Mouse (Mus musculus) neural tube, embryonic 13.5 days (tissue): Measurements from ENCODE around the gene Ifi27l2b. TPM values are rescaled to one million over a fixed set of nuclear protein-coding genes. Genes with fewer than 3 reads are reported as not detected.
"Not testable (repeated sequence)": the region's sequence is repeated elsewhere in the genome, so short reads cannot be mapped to it uniquely, and the experiment has no call there.

ENCODE experiments used
- ATAC-seq: fragments of 200-750 bp; cut with Nextera tagmentation; 2 replicates; pipeline ENCODE4 v1.8.0; 2017; ENCODE audit warnings: low read depth, mild to moderate bottlenecking, moderate TSS enrichment, moderate library complexity
- H3K27ac ChIP-seq: fragments of 300-500 bp; sonication (generic); replicated peaks from 2 replicates; pipeline ENCODE4 v1.5.1; 2015; ENCODE audit warnings: moderate library complexity, mild to moderate bottlenecking, inconsistent platforms
- H3K27me3 ChIP-seq: fragments of 300-500 bp; sonication (generic); 2 replicates; pipeline ENCODE4 v1.6.1; 2015; ENCODE audit warnings: mild to moderate bottlenecking, inconsistent platforms
- H3K36me3 ChIP-seq: fragments of 300-500 bp; sonication (generic); 2 replicates; pipeline ENCODE4 v1.6.1; 2015; ENCODE audit warnings: mild to moderate bottlenecking, inconsistent platforms
- H3K4me1 ChIP-seq: fragments of 300-500 bp; sonication (generic); replicated peaks from 2 replicates; pipeline ENCODE4 v1.6.1; 2015; ENCODE audit warnings: inconsistent platforms
- H3K4me2 ChIP-seq: fragments of 300-500 bp; sonication (generic); 2 replicates; pipeline ENCODE4 v1.6.1; 2015; ENCODE audit warnings: inconsistent platforms, mild to moderate bottlenecking, moderate library complexity
- H3K4me3 ChIP-seq: fragments of 300-500 bp; sonication (generic); 2 replicates; pipeline ENCODE4 v1.5.1; 2015; ENCODE audit warnings: mild to moderate bottlenecking, inconsistent platforms
- H3K9ac ChIP-seq: fragments of 300-500 bp; sonication (generic); 2 replicates; pipeline ENCODE4 v1.6.1; 2015; ENCODE audit warnings: moderate library complexity, mild to moderate bottlenecking, inconsistent platforms
- H3K9me3 ChIP-seq: fragments of 300-500 bp; sonication (generic); 2 replicates; pipeline ENCODE4 v1.6.1; 2016; ENCODE audit warnings: inconsistent platforms
- WGBS: fragments of 180-500 bp; shearing (Covaris S2); methylation state at CpG from one replicate; pipeline ENCODE4 v1.1.7; 2015; 5-methylcytosine and 5-hydroxymethylcytosine counted together
- polyA plus RNA-seq: library from polyadenylated mRNA; unstranded; fragments of >200 nt; fragmentation: Nextera tagmentation; extraction: Ambion mirVana; gene quantifications from 2 replicates; pipeline ENCODE4 v1.2.1, GENCODE M21; 2015

Gene Ifi27l2b
- polyA plus RNA-seq, 1 experiment from 2014 or later = not detected

DNA sequence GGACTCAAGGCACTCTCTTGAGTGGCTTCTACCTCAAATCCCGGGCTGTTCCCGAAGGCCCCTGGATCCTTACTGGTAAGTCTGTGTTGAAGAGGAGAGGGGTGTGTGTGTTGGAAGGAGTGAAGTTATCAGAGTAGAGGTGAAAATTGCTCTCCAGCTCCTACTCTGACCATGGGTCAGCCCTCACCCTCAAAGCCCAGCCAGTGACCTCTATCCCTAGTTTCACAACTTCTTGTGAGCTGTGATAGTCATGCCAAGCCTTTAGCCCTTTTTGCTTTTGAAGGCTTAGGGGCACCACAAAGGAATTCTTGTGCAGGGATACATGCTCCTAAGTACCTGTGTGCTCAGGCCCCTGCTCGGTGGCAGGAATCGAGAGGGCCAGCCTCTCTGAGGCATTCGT is 24.6 kb upstream of the Ifi27l2b start:
- ATAC-seq = no peak

DNA sequence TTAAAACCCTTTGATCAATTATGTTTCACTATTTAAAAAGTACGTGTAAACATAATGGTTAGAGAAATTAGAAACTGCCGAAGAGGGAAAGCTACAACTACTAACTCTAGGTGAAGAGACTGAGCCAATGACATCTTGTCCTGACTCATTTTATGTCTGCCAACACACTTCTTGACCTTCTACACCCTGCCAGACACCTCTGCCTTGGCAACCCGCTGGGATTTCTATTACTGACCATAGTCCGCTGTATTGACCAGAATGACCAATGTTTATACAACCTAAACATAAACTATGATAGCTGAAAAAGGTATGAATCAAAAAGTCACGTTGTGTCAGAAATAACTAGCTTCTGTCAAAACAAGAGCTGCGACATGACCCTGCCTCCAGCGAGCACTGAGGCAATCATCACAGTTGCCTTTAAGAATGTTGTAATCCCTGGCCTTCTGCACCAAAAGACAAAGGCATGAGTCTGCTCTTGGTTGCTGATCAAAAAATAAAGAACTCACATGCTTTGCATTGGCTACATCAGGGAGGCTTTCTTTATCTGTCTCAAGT is 20.5 kb upstream of the Ifi27l2b start:
- no peaks in the 10 kb centered on the region for H3K27me3 ChIP-seq
- H3K4me3 ChIP-seq = no peak overlapping the region
- H3K4me1 ChIP-seq = no peaks in the 10 kb centered on the region
- no peaks in the 10 kb centered on the region for H3K36me3 ChIP-seq
- H3K9ac ChIP-seq = no peak overlapping the region
- no peaks in the 10 kb centered on the region for H3K9me3 ChIP-seq
- H3K27ac ChIP-seq = no peak overlapping the region
- WGBS = 82% methylated on average over 7 of the region's 7 CpGs
- ATAC-seq = no peak
- no peak overlapping the region for H3K4me2 ChIP-seq

More for the DNA sequence above, 24.6 kb upstream of the Ifi27l2b start:
- no peak overlapping the region for H3K9ac ChIP-seq
- 84% methylated on average over 5 of the region's 5 CpGs for WGBS
- no peaks in the 10 kb centered on the region for H3K27me3 ChIP-seq
- H3K4me2 ChIP-seq = no peak overlapping the region
- H3K4me3 ChIP-seq = no peak overlapping the region
- H3K9me3 ChIP-seq = no peaks in the 10 kb centered on the region
- no peak overlapping the region for H3K27ac ChIP-seq
- H3K36me3 ChIP-seq = no peaks in the 10 kb centered on the region
- H3K4me1 ChIP-seq = no peaks in the 10 kb centered on the region

DNA sequence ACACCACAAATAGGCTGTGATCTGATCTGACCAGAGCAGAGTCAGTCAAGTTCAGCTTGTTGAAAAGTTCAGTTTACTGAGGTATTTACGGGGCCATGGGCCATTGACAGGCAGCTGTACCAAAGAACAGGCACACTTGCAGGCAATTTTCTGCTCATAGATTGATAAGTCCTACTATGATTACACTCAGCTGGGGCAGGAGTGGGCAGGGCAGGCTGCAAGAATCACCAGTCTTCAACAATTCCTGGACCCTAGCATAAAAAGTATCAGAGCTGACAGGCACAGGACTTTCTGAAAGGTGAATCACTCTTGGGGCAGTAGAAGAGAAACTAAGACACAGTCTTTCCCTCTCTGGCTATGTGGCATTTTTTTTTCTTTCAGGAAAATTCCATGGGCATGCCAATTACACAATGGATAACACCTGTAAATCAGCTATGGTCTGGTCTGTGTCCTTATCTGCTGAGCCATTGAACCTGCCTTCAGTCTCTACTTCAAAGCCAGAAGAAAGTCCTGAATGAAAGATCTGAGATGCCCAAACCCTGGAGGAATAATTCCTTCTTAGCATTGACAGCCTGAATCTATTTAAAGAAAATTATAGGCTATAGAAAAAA is 19.9 kb upstream of the Ifi27l2b start:
- H3K4me3 ChIP-seq = no peak overlapping the region
- H3K4me2 ChIP-seq = no peak overlapping the region
- no peaks in the 10 kb centered on the region for H3K27me3 ChIP-seq
- no peak overlapping the region for H3K9ac ChIP-seq
- H3K4me1 ChIP-seq = no peaks in the 10 kb centered on the region
- H3K27ac ChIP-seq = no peak overlapping the region
- no peaks in the 10 kb centered on the region for H3K9me3 ChIP-seq
- ATAC-seq = no peak
- 89% methylated on average over 1 of the region's 1 CpGs for WGBS
- no peaks in the 10 kb centered on the region for H3K36me3 ChIP-seq

DNA sequence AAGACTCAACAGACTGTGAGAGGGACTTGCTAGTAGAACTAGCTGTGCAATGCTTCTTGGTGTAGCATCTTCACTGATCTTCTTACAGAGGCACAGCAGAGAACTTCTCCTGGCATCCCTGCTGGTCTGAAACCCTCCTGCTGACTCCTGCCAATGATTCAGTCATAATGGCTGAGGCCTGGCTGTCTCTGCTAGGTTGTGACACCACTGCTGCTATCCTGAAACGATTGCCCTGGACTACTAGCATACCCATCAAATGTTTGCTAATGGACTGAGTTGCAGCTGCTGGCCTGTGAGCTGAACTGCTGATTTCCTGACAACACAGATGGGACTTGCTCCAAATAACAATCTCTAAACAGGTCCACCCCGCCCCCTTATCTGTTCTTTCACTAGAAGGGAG is 17.5 kb upstream of the Ifi27l2b start:
- no peaks in the 10 kb centered on the region for H3K27me3 ChIP-seq
- H3K4me3 ChIP-seq = no peak overlapping the region
- H3K27ac ChIP-seq = no peak overlapping the region
- 60% methylated on average over 2 of the region's 2 CpGs for WGBS
- H3K9me3 ChIP-seq = no peaks in the 10 kb centered on the region
- no peak overlapping the region for H3K4me2 ChIP-seq
- no peaks in the 10 kb centered on the region for H3K4me1 ChIP-seq
- ATAC-seq = no peak
- no peaks in the 10 kb centered on the region for H3K36me3 ChIP-seq
- H3K9ac ChIP-seq = no peak overlapping the region

DNA sequence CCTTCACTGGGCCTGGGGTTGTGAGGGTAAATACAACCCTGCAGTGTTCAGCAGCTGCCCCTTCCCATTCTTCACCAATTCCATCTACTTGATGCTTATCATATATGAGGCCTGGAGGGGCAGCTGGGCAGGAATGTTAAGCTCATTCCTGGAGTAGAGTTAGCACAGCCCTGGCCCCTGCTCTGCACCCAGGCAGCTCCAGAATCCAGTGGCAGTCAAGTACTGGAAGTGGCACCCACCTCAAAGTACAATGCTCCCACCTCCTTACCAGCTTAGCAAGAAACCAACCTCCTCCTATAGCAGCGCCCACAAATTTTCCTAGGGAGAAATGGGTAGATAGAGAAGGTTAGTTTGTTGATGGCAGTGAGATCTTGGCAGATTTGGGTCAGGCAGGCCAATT is 296 bp downstream of the Ifi27l2b start:
- WGBS = no CpG with 5 or more reads among the region's 1 CpGs
- not testable (repeated sequence) for H3K4me3 ChIP-seq, H3K4me1 ChIP-seq, H3K27me3 ChIP-seq, H3K36me3 ChIP-seq, H3K9me3 ChIP-seq, H3K4me2 ChIP-seq, H3K9ac ChIP-seq, H3K27ac ChIP-seq, ATAC-seq

DNA sequence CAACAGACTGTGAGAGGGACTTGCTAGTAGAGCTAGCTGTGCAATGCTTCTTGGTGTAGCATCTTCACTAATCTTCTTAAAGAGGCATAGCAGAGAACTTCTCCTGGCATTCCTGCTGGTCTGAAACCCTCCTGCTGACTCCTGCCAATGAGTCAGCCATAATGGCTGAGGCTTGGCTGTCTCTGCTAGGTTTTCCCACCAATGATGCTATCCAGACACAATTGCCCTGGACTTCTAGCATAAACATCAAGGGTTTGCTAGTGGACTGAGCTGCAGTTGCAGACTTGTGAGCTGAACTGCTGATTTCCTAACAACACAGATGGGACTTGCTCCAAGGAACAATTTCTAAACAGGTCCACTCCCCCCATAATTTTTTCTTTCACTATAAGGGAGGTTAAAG is 3.7 kb downstream of the Ifi27l2b start:
- Histone ChIP-seq H3K27ac (no peak overlapping the region), H3K27me3 (no peaks in the 10 kb centered on the region), H3K4me1 (no peaks in the 10 kb centered on the region), H3K4me3 (no peak overlapping the region), H3K9ac (no peak overlapping the region), H3K36me3 (no peaks in the 10 kb centered on the region), H3K9me3 (no peaks in the 10 kb centered on the region), H3K4me2 (no peak overlapping the region)
- no peak for ATAC-seq

DNA sequence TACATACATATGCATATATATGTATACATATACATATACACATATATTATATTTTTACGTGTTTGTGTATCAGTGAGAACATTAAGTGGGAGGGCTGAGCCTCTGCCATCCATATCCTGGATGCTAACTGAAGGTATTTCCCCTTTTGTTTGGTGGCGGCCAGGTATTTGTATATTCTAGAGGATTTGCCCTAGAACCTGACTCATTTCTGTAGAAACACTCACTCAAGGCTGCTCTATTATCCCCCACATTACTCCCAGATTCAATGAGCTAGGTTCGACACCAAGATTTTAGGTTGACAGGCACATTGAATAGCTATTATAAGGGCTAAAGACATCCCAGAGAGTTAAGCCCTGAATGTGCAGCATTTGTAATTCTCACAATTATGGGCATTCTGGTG is 12.0 kb downstream of the Ifi27l2b start:
- Histone ChIP-seq H3K4me1 (no peaks in the 10 kb centered on the region), H3K36me3 (no peaks in the 10 kb centered on the region), H3K4me3 (no peak overlapping the region), H3K27me3 (no peaks in the 10 kb centered on the region), H3K9me3 (no peaks in the 10 kb centered on the region), H3K27ac (no peak overlapping the region), H3K9ac (no peak overlapping the region), H3K4me2 (no peak overlapping the region)
- 79% methylated on average over 3 of the region's 3 CpGs for WGBS
- ATAC-seq = no peak

DNA sequence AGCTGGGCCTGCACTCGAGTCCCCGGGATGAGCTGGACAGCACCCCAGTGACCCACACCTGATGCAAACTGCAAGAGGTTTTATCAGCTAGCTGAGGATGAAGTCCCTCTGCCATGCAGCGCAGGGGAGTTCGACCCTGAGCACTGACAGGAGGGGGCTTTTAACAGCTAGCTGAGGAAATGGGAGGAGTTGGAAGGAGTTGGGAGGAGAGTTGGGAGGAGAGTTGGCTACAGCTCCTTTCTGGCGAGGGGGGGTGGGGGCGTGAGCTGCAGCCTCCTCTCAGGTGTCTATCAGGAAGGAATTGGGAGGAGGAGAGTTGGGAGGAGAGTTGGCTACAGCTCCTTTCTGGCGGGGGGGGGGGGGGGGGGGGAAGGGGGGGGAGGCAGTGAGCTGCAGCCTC is 12.8 kb downstream of the Ifi27l2b start:
- H3K36me3 ChIP-seq, H3K4me3 ChIP-seq, H3K4me2 ChIP-seq, H3K9me3 ChIP-seq, ATAC-seq, H3K9ac ChIP-seq, H3K27me3 ChIP-seq, H3K27ac ChIP-seq, H3K4me1 ChIP-seq: not testable (repeated sequence)
- 52% methylated on average over 6 of the region's 7 CpGs for WGBS

DNA sequence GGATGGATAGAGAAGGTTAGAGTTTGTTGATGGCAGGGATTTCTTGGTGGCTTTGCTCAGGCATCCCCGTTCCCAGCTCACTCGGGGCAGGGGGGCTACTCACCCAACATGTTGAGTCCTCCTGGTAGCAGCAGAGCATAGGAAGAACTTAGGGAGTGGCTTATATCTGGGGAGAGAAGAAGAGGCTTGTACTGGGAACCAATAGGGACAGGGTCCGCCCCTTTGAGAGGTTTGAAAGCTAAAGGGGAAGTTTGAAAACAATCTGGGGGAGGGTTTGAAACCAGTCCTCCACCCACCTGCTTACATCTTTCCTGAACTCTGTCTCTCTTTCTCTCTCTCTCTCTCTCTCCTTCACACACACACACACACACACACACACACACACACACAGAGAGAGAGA is 13.5 kb downstream of the Ifi27l2b start, which contains the start of gene Ifi27l2a:
Gene Ifi27l2a, minus strand, starts transcription at position 157 of the 400 bp plus-strand sequence.
- no peaks in the 10 kb centered on the region for H3K9me3 ChIP-seq
- no peak within 1 kb of the TSS for H3K4me2 ChIP-seq
- no peak within 1 kb of the TSS for H3K4me3 ChIP-seq
- ATAC-seq = no peak
- WGBS = 59% methylated on average over 3 of the region's 3 CpGs
- no peak within 1 kb of the TSS for H3K27ac ChIP-seq
- no peaks in the 10 kb centered on the region for H3K36me3 ChIP-seq
- no peaks in the 10 kb centered on the region for H3K4me1 ChIP-seq
- no peaks in the 10 kb centered on the region for H3K27me3 ChIP-seq
- H3K9ac ChIP-seq = no peak within 1 kb of the TSS

DNA sequence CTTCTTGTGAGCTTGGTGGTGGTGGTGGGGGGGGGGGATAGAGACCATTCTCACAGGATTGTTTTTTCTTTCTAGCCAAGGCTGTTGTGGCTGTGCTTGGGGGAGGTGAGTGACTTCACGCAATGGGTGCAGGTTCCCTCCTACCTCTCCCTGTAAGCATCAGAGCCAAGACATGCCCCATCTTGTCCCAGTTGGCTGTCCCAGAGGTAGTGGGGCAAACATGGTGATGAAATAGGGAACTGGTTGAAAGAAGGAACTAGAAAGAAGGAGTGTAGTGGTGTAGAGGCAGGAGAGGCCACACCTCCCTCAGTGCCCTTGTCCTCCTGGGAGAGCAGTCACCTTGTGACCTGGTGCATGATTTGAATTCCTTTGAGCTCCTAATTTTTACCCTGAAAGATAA is 19.4 kb downstream of the Ifi27l2b start:
- H3K27me3 ChIP-seq = no peaks in the 10 kb centered on the region
- no peak for ATAC-seq
- no peak overlapping the region for H3K9ac ChIP-seq
- no peaks in the 10 kb centered on the region for H3K36me3 ChIP-seq
- 100% methylated on average over 1 of the region's 1 CpGs for WGBS
- no peaks in the 10 kb centered on the region for H3K9me3 ChIP-seq
- no peak overlapping the region for H3K27ac ChIP-seq
- no peaks in the 10 kb centered on the region for H3K4me1 ChIP-seq
- no peak overlapping the region for H3K4me2 ChIP-seq
- H3K4me3 ChIP-seq = no peak overlapping the region

DNA sequence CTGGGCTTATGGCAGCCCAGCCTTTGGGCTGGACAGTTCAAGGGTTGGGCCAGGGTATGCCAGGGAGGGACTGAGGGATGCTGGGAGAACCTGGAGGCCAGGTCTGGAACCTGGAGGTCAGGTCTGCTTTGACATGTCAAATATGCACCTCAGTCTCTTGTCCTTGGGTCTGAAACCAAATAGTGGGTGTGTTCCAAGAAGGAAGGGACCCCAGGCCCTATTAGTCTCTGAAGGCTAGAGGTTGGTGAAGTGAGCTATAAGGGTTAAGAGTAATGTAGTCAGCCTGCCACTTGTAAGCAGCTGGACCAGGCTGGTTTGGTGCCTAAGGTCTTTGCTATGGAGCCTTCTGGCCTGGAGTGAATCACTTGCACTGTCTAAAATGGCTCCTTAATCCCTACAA is 22.2 kb downstream of the Ifi27l2b start:
- H3K27me3 ChIP-seq = no peaks in the 10 kb centered on the region
- H3K27ac ChIP-seq = no peak overlapping the region
- no peaks in the 10 kb centered on the region for H3K36me3 ChIP-seq
- H3K4me1 ChIP-seq = no peaks in the 10 kb centered on the region
- no peaks in the 10 kb centered on the region for H3K9me3 ChIP-seq
- no peak overlapping the region for H3K9ac ChIP-seq
- no peak overlapping the region for H3K4me2 ChIP-seq
- ATAC-seq = no peak
- H3K4me3 ChIP-seq = no peak overlapping the region

DNA sequence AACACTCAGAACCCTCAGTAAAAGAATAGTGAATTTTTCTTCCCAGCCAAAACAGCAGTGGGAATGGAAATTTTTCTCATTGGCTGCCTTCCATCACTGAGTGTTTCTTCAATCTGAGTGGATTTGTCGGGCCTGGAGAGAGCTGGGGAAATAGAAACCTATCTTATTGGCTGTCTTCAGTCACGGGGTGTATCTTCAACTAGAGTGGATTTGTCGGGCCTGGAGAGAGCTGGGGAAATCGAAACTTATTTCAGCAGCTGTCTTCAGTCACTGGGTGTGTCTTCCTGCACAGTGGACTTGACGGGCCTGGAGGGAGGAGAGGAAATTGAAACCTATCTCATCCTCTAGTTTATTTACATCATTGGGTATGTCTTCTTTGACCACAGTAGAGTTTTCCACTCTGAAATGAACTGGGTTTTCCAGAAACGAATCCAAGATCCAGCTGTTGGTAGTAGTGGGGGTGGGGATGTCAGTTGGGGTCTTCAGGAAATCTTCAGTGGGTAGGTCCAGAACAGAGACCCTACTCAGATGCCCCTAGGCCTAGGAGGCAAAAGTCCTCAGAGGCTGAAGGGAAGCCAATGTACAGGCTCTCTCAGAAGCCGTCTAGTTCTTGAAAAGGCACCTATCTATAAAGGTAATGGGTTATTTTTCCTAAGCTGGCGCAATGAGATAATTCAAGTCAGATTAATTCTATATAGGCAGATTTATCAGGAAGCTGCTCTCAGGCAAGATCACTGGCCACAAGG is 22.9 kb downstream of the Ifi27l2b start, which contains the start of gene Ifi27:
Gene Ifi27, plus strand, starts transcription at position 226 of the 746 bp plus-strand sequence.
- Histone ChIP-seq H3K4me3 (no peak within 1 kb of the TSS), H3K4me1 (no peaks in the 10 kb centered on the region), H3K9me3 (no peaks in the 10 kb centered on the region), H3K36me3 (no peaks in the 10 kb centered on the region), H3K4me2 (no peak within 1 kb of the TSS), H3K9ac (no peak within 1 kb of the TSS), H3K27me3 (0 out of 2 replicates have a peak, but pooled peaks cover under 1% of the 10 kb centered on the region), H3K27ac (no peak within 1 kb of the TSS)
- 75% methylated on average over 8 of the region's 8 CpGs for WGBS
- ATAC-seq = no peak
